Mouse (Mus musculus): ENCODE results near the gene Zkscan5. TPM values are rescaled to one million over a fixed set of nuclear protein-coding genes. Genes with fewer than 3 reads are reported as not detected.

Zkscan5 gene
- polyA plus RNA-seq (2015; fragmentation: Nextera tagmentation; extraction: Ambion mirVana): 12.5 and 12.9 TPM in 2 replicates

DNA sequence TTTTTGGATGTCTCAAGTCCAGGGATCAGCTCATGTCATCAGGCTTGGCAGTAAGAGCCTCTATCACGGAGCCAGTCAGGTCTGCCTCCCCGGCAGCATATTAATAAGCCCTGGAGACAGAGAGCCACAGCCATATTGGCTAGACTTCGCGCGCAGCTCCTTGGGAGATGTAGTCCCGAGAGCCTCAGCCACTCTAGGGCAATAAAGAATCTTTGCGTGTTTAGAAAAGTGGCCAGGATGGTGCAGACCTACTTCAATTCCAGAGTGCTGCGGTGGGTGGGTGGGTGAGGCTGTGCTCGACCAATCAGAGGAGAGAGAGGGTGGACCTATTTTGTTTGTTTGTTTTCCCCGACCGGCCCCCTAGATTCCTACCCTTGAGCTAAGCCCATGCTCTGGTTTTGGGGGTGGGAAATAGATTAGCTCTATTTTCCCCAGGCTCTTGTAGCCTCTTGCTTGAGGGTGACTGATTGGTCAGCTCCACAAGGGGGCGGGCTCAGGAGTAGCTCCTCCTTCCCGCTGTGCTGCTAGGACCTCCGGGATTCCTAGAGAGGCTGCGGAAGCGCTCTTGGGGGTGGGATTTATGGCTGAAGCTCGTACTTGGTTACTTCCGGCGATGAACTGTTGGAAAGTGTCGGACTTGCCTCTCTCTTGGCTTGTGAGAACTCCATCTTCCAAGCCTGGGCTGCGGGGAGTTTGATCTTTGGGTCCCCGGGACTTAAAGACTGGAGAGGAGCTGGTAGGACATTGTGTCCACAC lies at the start of gene Zkscan5:
Gene Zkscan5, plus strand, starts transcription at position 627 of the 756 bp plus-strand sequence.
- H3K27ac ChIP-seq (replicated peaks): peak within 1 kb of the TSS; percentile 90
- H3K36me3 ChIP-seq: peaks cover 6% of the 10 kb centered on the region; the same call in 1 of the 2 replicates
- peak within 1 kb of the TSS; percentile 71 for H3K4me2 ChIP-seq
- H3K9ac ChIP-seq (replicated peaks): peak within 1 kb of the TSS; percentile 60
- H3K4me1 ChIP-seq: peaks cover 29% of the 10 kb centered on the region
- H3K27me3 ChIP-seq (replicated peaks): no peaks in the 10 kb centered on the region
- peak; percentile 93 for ATAC-seq (ENCODE audit: low FRiP score)
- WGBS: 0% methylated on average over 22 of the region's 22 CpGs
- H3K9me3 ChIP-seq (replicated peaks): no peaks in the 10 kb centered on the region
- peak within 1 kb of the TSS; percentile 57 for H3K4me3 ChIP-seq (replicated peaks)

DNA sequence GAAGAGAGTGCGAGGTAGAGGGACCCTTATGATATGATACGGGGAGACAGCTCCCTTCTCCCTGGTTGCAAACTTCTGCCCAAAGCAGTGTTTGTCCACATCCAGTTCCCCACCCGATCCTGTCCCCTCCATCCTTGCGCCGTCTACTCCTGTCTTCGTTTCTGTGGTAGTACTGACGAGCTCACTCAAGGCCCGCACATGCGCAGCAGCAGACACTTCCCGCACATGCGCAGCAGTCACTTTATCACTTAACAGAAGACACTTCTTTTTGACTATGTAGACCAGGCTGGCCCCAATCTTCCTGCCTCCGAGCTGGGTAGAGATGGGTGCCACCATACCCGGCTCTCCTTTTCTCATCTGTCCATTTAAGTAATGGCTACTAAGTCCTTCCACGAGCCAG lies 43.0 kb upstream of the Zkscan5 start:
- Histone ChIP-seq H3K36me3 (peaks cover 74% of the 10 kb centered on the region), H3K4me2 (no peak overlapping the region), H3K4me3 (replicated peaks) (no peak overlapping the region), H3K4me1 (peaks cover 25% of the 10 kb centered on the region), H3K9me3 (replicated peaks) (no peaks in the 10 kb centered on the region), H3K27me3 (replicated peaks) (no peaks in the 10 kb centered on the region), H3K27ac (replicated peaks) (no peak overlapping the region), H3K9ac (replicated peaks) (no peak overlapping the region)
- 95% methylated on average over 14 of the region's 14 CpGs for WGBS
- ATAC-seq (ENCODE audit: low FRiP score): no peak

DNA sequence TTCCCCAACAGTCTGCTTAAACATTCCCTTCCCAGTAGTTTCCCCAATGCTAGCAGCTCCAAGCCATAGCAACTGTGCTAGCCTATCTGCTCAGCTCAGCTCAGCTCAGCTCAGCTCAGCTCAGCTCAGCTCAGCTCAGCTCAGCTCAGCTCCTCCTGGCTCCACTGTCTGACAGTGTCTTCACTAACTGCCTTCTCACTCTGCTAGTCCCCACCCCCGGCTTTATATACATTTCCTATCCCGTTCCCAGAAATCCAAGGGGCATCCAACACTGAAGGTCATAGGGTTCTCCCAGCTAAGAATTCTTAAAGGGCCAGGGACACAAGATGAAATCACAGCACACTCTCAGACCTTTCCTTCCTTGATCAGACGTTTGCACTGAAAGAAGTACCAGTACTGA lies 39.7 kb upstream of the Zkscan5 start:
- ATAC-seq (ENCODE audit: low FRiP score): no peak
- no peaks in the 10 kb centered on the region for H3K27me3 ChIP-seq (replicated peaks)
- no peak overlapping the region for H3K4me2 ChIP-seq
- no peak overlapping the region for H3K9ac ChIP-seq (replicated peaks)
- H3K36me3 ChIP-seq: peaks cover 49% of the 10 kb centered on the region
- no peak overlapping the region for H3K27ac ChIP-seq (replicated peaks)
- WGBS: 69% methylated on average over 3 of the region's 3 CpGs
- no peaks in the 10 kb centered on the region for H3K9me3 ChIP-seq (replicated peaks)
- H3K4me3 ChIP-seq (replicated peaks): no peak overlapping the region
- H3K4me1 ChIP-seq: peaks cover 45% of the 10 kb centered on the region

DNA sequence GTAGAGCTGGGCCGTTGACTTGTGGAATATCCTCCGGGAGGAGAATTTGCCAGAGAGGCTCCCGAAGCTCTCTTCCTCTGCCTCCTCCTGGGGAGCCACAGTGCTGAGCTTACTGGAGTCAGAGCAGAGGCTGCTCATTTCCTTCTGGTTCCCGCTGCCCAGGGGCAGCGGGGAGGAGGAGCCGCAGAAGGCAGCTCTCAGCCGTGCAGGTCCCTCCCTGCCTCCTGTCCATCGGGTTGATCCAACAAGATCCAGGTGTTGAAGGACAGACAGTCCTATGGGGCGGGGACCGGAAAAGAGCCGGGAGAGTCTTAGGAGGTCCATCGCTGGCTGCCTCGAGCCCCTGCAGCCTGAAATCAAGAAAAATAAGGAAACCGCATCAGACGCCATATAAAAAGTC lies 39.2 kb upstream of the Zkscan5 start:
- no peak for ATAC-seq (ENCODE audit: low FRiP score)

DNA sequence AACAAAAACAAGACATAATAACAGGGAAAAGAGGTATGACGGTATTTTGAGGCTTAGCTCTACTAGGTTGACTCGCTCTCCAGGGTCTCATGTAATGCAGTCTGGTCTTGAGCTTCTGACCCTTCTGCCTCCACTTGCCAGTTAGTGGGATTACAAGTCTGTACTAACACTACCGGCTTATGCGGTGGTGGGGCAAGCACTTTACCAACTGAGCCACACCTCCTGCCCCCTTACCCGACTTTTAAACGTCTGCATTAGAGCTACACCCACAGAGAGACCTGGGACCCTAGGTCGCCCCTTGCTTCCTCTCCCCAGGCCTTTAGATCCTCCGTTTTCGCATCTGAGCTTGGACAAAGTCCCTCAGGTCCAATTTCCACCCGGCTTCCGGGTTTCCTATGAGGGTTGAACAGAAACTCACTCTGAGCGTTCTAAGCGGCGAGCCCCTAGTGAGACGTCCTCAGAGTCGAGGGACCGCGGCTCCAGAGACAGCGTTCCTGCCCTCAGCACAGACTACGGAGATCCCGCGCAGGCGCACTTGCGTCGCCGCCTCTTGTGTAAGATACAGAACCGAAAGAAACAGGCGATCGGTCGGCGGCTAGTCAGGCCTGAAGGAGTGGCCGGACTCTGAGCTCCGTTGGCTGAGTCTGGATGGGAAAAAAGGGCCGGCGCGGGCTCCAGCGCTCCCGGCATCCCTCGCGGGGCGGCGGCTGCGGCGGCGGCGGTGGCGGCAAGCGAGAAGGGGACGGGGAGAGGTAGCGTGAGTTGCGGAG lies 37.6 kb upstream of the Zkscan5 start, which contains the start of the genes Ptcd1 and Cpsf4:
Gene Ptcd1, minus strand, starts transcription at position 573 of the 770 bp plus-strand sequence.
Gene Cpsf4, plus strand, starts transcription at position 678 of the 770 bp plus-strand sequence.
- ATAC-seq (ENCODE audit: low FRiP score): peak; percentile 94
- H3K36me3 ChIP-seq: peaks cover 47% of the 10 kb centered on the region
- peak within 1 kb of the TSS; percentile 84 for H3K27ac ChIP-seq (replicated peaks)
- peak within 1 kb of the TSS; percentile 90 for H3K9ac ChIP-seq (replicated peaks)
- peaks cover 45% of the 10 kb centered on the region for H3K4me1 ChIP-seq
- WGBS: under 1% methylated on average over 51 of the region's 51 CpGs
- H3K9me3 ChIP-seq (replicated peaks): no peaks in the 10 kb centered on the region
- H3K4me3 ChIP-seq (replicated peaks): peak within 1 kb of the TSS; percentile 97
- H3K4me2 ChIP-seq: peak within 1 kb of the TSS; percentile 97
- no peaks in the 10 kb centered on the region for H3K27me3 ChIP-seq (replicated peaks)

More for the DNA sequence above, 39.2 kb upstream of the Zkscan5 start:
- H3K9me3 ChIP-seq (replicated peaks): no peaks in the 10 kb centered on the region
- H3K4me3 ChIP-seq (replicated peaks): no peak overlapping the region
- H3K36me3 ChIP-seq: peaks cover 47% of the 10 kb centered on the region
- peaks cover 45% of the 10 kb centered on the region for H3K4me1 ChIP-seq
- H3K9ac ChIP-seq (replicated peaks): no peak overlapping the region
- no peaks in the 10 kb centered on the region for H3K27me3 ChIP-seq (replicated peaks)
- H3K4me2 ChIP-seq: no peak overlapping the region
- WGBS: 91% methylated on average over 15 of the region's 15 CpGs
- H3K27ac ChIP-seq (replicated peaks): no peak overlapping the region

DNA sequence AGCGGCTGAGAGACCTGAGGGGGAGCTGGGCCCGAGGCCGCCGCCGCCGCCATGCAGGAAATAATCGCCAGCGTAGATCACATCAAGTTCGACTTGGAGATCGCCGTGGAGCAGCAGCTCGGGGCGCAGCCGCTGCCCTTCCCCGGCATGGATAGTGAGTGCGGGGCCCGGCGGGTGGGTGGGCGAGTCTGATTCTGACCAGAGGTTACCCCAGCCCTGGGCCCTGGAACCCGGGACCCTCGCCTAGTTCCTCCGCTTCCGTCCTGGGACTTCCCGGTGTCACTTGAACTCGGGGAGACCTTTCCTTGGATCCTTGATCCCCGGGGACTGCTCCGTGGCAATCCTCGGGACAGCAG lies 37.1 kb upstream of the Zkscan5 start:
- no peaks in the 10 kb centered on the region for H3K9me3 ChIP-seq (replicated peaks)
- H3K4me3 ChIP-seq (replicated peaks): peak overlapping the region; percentile 97
- H3K27me3 ChIP-seq (replicated peaks): no peaks in the 10 kb centered on the region
- H3K4me1 ChIP-seq: peaks cover 45% of the 10 kb centered on the region
- H3K9ac ChIP-seq (replicated peaks): peak overlapping the region; percentile 90
- ATAC-seq (ENCODE audit: low FRiP score): peak; percentile 64
- peak overlapping the region; percentile 84 for H3K27ac ChIP-seq (replicated peaks)
- H3K36me3 ChIP-seq: peaks cover 50% of the 10 kb centered on the region
- H3K4me2 ChIP-seq: peak overlapping the region; percentile 97
- WGBS: 0% methylated on average over 26 of the region's 28 CpGs

DNA sequence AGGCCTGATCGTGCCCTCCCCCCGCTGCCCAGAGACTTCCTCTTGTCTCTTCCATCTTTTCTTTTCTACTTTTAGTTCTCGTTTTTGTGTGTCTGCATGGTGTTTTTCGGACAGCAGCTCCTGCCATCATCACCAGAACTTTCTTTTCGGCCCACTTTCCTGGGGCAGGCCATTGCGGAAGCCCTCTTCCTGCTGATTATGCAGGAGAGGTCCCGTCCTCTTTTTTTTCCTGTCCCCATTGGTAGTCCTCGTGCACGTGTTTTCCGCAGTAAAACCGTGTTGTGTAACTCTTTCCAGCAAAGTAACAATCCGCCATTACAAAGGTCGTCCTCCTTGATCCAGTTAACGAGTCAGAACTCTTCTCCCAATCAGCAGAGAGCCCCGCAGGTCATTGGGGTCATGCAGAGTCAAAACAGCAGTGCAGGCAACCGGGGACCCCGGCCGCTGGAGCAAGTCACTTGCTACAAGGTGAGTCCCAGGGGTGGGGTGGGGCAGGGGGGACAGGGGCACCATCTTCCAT lies 25.8 kb upstream of the Zkscan5 start:
- Histone ChIP-seq H3K36me3 (peaks cover 99% of the 10 kb centered on the region), H3K27me3 (replicated peaks) (no peaks in the 10 kb centered on the region), H3K4me3 (replicated peaks) (no peak overlapping the region), H3K4me1 (no peaks in the 10 kb centered on the region), H3K9me3 (replicated peaks) (no peaks in the 10 kb centered on the region), H3K4me2 (no peak overlapping the region), H3K27ac (replicated peaks) (no peak overlapping the region), H3K9ac (replicated peaks) (no peak overlapping the region)
- 89% methylated on average over 18 of the region's 18 CpGs for WGBS
- no peak for ATAC-seq (ENCODE audit: low FRiP score)

DNA sequence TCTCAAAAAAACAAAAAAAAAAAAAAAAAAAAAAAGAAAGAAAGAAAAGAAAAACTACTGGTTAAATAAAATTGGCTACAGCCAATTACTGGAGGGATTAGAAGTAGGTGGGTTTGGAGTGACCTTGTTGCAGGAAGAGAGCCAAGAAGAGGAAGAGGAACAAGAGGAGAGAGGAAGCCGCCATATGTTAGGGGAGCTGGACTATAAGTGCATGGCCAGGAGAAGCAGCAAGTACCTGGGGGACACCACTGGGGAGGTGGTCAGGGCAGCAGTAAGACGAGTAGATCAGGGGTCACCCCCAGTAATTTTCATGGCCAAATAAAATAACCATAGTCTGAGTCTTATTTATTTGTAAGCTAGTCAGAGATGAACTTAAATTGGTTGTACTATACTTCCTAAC lies 19.1 kb upstream of the Zkscan5 start:
- H3K4me3 ChIP-seq (replicated peaks): no peak overlapping the region
- peaks cover 16% of the 10 kb centered on the region for H3K4me1 ChIP-seq
- peaks cover 75% of the 10 kb centered on the region for H3K36me3 ChIP-seq
- no peak for ATAC-seq (ENCODE audit: low FRiP score)
- H3K9me3 ChIP-seq (replicated peaks): no peaks in the 10 kb centered on the region
- H3K4me2 ChIP-seq: no peak overlapping the region
- H3K27ac ChIP-seq (replicated peaks): no peak overlapping the region
- 100% methylated on average over 2 of the region's 2 CpGs for WGBS
- no peak overlapping the region for H3K9ac ChIP-seq (replicated peaks)
- H3K27me3 ChIP-seq (replicated peaks): no peaks in the 10 kb centered on the region

DNA sequence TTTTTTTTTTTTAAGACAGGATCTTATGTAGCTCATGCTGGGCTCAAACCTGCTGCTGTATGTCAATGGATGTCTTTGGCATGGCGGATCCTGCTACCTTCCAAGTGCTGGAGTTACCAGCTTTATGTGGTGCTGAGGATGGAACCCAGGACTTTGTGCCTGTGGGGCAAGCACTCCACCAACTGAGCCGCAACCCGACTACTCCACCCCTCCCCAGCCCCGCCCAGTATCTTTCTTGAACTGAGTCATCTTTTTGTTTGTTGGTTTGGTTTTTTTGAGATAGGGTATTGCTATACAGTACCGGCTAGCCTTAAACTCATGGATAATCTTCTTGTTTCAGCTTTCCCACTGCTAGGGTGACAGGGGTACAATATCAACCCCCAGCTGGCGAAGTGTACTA lies 14.9 kb upstream of the Zkscan5 start:
- peaks cover 45% of the 10 kb centered on the region for H3K36me3 ChIP-seq
- 93% methylated on average over 6 of the region's 6 CpGs for WGBS
- no peaks in the 10 kb centered on the region for H3K9me3 ChIP-seq (replicated peaks)
- no peak overlapping the region for H3K4me3 ChIP-seq (replicated peaks)
- no peaks in the 10 kb centered on the region for H3K27me3 ChIP-seq (replicated peaks)
- peaks cover 28% of the 10 kb centered on the region for H3K4me1 ChIP-seq
- no peak overlapping the region for H3K9ac ChIP-seq (replicated peaks)
- no peak overlapping the region for H3K4me2 ChIP-seq
- no peak overlapping the region for H3K27ac ChIP-seq (replicated peaks)
- ATAC-seq (ENCODE audit: low FRiP score): no peak

DNA sequence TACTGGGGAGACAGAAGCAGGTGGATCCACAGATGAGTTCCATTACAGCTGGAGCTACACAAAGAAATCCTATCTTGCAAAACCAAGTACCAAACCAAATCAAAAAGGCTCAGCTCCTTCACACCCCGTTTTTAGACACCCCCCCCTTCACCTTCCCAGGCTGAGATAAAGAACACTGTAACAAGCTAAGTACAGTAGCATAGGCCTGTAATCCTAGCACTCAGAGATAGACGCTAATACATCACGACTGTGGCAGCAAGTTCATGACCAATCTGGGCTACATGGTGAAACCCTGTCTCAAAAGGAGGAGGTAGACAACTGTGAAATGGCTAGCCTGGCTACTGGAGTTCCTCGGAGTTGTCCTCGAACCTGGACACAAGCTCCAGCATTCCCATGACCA lies 14.0 kb upstream of the Zkscan5 start:
- peak overlapping the region; percentile 92 for H3K9ac ChIP-seq (replicated peaks)
- H3K4me1 ChIP-seq: peaks cover 28% of the 10 kb centered on the region
- no peaks in the 10 kb centered on the region for H3K27me3 ChIP-seq (replicated peaks)
- 63% methylated on average over 5 of the region's 5 CpGs for WGBS
- H3K27ac ChIP-seq (replicated peaks): no peak overlapping the region
- peak overlapping the region; percentile 91 for H3K4me3 ChIP-seq (replicated peaks)
- H3K4me2 ChIP-seq: peak overlapping the region; percentile 61
- peaks cover 47% of the 10 kb centered on the region for H3K36me3 ChIP-seq
- ATAC-seq (ENCODE audit: low FRiP score): no peak
- no peaks in the 10 kb centered on the region for H3K9me3 ChIP-seq (replicated peaks)

DNA sequence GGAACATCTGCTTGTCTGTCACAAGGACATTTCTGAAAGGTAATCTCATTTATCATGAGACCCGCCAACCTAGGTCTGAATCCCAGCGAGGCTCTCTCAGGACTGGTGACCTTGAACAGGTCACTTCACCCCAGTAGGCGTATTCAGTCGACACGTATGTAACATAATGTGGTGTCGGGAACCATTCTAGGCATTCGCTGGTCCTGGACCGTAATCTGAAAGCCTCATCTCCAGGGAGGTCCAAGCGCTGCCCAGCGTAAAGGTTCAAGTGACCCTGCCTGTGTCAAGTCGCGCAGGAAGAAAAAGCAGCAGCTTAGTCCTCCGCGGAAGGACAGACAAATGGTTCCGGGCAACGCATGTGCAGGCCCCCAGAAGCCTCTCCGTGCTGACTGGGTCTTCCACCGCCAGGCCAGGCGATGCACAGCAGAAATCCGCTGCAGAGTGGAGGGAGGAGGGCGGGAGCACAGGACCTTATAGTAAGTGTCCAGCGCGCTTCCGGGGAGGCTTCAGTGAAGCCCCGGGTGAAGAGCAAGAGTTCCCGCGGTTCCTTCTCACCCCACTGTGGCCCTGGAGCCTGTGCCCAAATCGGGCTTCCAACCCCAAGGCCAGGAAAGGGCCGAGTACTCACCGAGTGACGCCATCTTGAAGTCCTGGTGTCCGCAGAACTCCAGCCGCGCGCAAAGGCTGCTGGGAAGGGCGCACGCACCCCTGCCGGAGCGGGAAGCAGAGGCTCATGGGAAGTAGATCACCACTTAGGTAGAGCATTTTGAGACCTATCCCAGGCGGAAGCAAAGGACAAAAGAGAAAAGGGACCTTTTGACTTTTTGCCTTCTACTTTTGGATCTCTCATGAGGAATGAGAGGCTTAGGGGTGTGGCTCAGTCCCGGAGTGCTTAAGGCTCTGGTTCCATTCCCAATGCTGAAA lies 13.2 kb upstream of the Zkscan5 start:
- peak; percentile 87 for ATAC-seq (ENCODE audit: low FRiP score)
- whole genome bisulfite sequencing: under 1% methylated on average over 41 of the region's 41 CpGs
- H3K4me3 ChIP-seq (replicated peaks): peak overlapping the region; percentile 91
- peaks cover 28% of the 10 kb centered on the region for H3K4me1 ChIP-seq
- peak overlapping the region; percentile 92 for H3K9ac ChIP-seq (replicated peaks)
- H3K27me3 ChIP-seq (replicated peaks): no peaks in the 10 kb centered on the region
- no peaks in the 10 kb centered on the region for H3K9me3 ChIP-seq (replicated peaks)
- H3K36me3 ChIP-seq: peaks cover 47% of the 10 kb centered on the region
- peak overlapping the region; percentile 61 for H3K4me2 ChIP-seq
- peak overlapping the region; percentile 89 for H3K27ac ChIP-seq (replicated peaks)
